Mouse (Mus musculus) intestine, embryonic 14.5 days (tissue): ENCODE results near the gene Emx1. TPM values are rescaled to one million over a fixed set of nuclear protein-coding genes. Genes with fewer than 3 reads are reported as not detected.

Source experiments
- ATAC-seq: fragments of 200-750 bp; cut with Nextera tagmentation; replicated peaks from 2 replicates; pipeline ENCODE4 v1.8.0; 2017; ENCODE audit warnings: low read depth, moderate number of reproducible peaks, moderate TSS enrichment, moderate library complexity; ENCODE audit not compliant: low FRiP score, low TSS enrichment
- DNase-seq: peaks from one replicate; pipeline ENCODE4 v3.0.0-alpha.2; 2018; ENCODE audit warnings: low spot score
- H3K27ac ChIP-seq: fragments of 300-500 bp; sonication (generic); 2 replicates; pipeline ENCODE4 v1.5.1; 2014; ENCODE audit warnings: low read depth, mild to moderate bottlenecking, control low read depth
- H3K27me3 ChIP-seq: fragments of 300-500 bp; sonication (generic); replicated peaks from 2 replicates; pipeline ENCODE4 v1.6.1; 2014; ENCODE audit warnings: low read length, control low read depth; ENCODE audit not compliant: control insufficient read depth, insufficient read depth
- H3K36me3 ChIP-seq: fragments of 300-500 bp; sonication (generic); 2 replicates; pipeline ENCODE4 v1.6.1; 2014; ENCODE audit warnings: low read length, control low read depth; ENCODE audit not compliant: control insufficient read depth, insufficient read depth
- H3K4me1 ChIP-seq: fragments of 300-500 bp; sonication (generic); replicated peaks from 2 replicates; pipeline ENCODE4 v1.6.1; 2014; ENCODE audit warnings: low read length, control low read depth, mixed read lengths; ENCODE audit not compliant: control insufficient read depth, insufficient read depth
- H3K4me2 ChIP-seq: fragments of 300-500 bp; sonication (generic); 2 replicates; pipeline ENCODE4 v1.6.1; 2014; ENCODE audit warnings: low read length
- H3K4me3 ChIP-seq: fragments of 300-500 bp; sonication (generic); 2 replicates; pipeline ENCODE4 v1.5.1; 2014; ENCODE audit warnings: low read depth, low read length, control low read depth, mixed read lengths
- H3K9ac ChIP-seq: fragments of 300-500 bp; sonication (generic); 2 replicates; pipeline ENCODE4 v1.6.1; 2014; ENCODE audit warnings: mild to moderate bottlenecking, low read length
- H3K9me3 ChIP-seq: fragments of 300-500 bp; sonication (generic); 2 replicates; pipeline ENCODE4 v1.6.1; 2016; ENCODE audit warnings: low read length, control low read depth; ENCODE audit not compliant: control insufficient read depth
- WGBS: fragments of 180-500 bp; shearing (Covaris S2); extraction: QIAGEN DNeasy Blood & Tissue Kit; methylation state at CpG from one replicate; pipeline ENCODE4 v1.1.7; 2014; 5-methylcytosine and 5-hydroxymethylcytosine counted together
- polyA plus RNA-seq: library from polyadenylated mRNA; unstranded; fragments of >200 nt; fragmentation: Nextera tagmentation; extraction: Ambion mirVana; gene quantifications from 2 replicates; pipeline ENCODE4 v1.2.1, GENCODE M21; 2014

Gene Emx1
- polyA plus RNA-seq, 1 experiment from 2014 or later: not detected

- no peaks in the 10 kb centered on the region for H3K4me1 ChIP-seq
- DNase-seq (no peak), ATAC-seq (no peak)
- no peaks in the 10 kb centered on the region for H3K27me3 ChIP-seq
- H3K27ac ChIP-seq: no peak overlapping the region
- no peak overlapping the region for H3K4me2 ChIP-seq
- no peak overlapping the region for H3K9ac ChIP-seq
- H3K4me3 ChIP-seq: no peak overlapping the region
- 81% methylated on average over 9 of the region's 9 CpGs for WGBS
- no peaks in the 10 kb centered on the region for H3K9me3 ChIP-seq
- no peaks in the 10 kb centered on the region for H3K36me3 ChIP-seq
Measured at GRCm38 (mm10) chr6:85249821-85250220, 62.6 kb downstream of the Emx1 start.

- DNase-seq (no peak), ATAC-seq (no peak)
- Histone ChIP-seq H3K27ac (no peak overlapping the region), H3K9ac (no peak overlapping the region), H3K36me3 (no peaks in the 10 kb centered on the region), H3K9me3 (no peaks in the 10 kb centered on the region), H3K4me3 (no peak overlapping the region), H3K27me3 (no peaks in the 10 kb centered on the region), H3K4me1 (no peaks in the 10 kb centered on the region), H3K4me2 (no peak overlapping the region)
- WGBS: 44% methylated on average over 6 of the region's 6 CpGs
Measured at GRCm38 (mm10) chr6:85250811-85251241, 63.6 kb downstream of the Emx1 start.

GRCm38 (mm10) chr6:85252251-85253058 is 65.2 kb downstream of the Emx1 start:
- 79% methylated on average over 17 of the region's 17 CpGs for WGBS
- Histone ChIP-seq H3K27me3 (no peaks in the 10 kb centered on the region), H3K9ac (no peak overlapping the region), H3K9me3 (no peaks in the 10 kb centered on the region), H3K27ac (no peak overlapping the region), H3K4me1 (no peaks in the 10 kb centered on the region), H3K36me3 (no peaks in the 10 kb centered on the region), H3K4me3 (no peak overlapping the region), H3K4me2 (no peak overlapping the region)
- DNase-seq: no peak
- ATAC-seq: no peak

- no peak overlapping the region for H3K27ac ChIP-seq
- H3K27me3 ChIP-seq: no peaks in the 10 kb centered on the region
- H3K36me3 ChIP-seq: no peaks in the 10 kb centered on the region
- DNase-seq: no peak
- H3K9ac ChIP-seq: no peak overlapping the region
- no peak overlapping the region for H3K4me3 ChIP-seq
- WGBS: 78% methylated on average over 3 of the region's 3 CpGs
- no peaks in the 10 kb centered on the region for H3K4me1 ChIP-seq
- no peak for ATAC-seq
- H3K4me2 ChIP-seq: no peak overlapping the region
- H3K9me3 ChIP-seq: no peaks in the 10 kb centered on the region
Measured at GRCm38 (mm10) chr6:85253275-85253674, 66.0 kb downstream of the Emx1 start.

Other genes starting within 250 kb of the Emx1 start
- gene Exoc6b, start 117.9 kb upstream of the Emx1 start, polyA plus RNA-seq: 27.6 and 29.2 TPM in 2 replicates
- gene Spr, start 49.7 kb upstream of the Emx1 start, polyA plus RNA-seq: 102 and 107 TPM in 2 replicates
- 6.3 and 8.3 TPM in 2 replicates for gene Sfxn5, start 146.0 kb downstream of the Emx1 start, polyA plus RNA-seq
- 6.1 and 8.0 TPM in 2 replicates for gene Rab11fip5, start 187.2 kb downstream of the Emx1 start, polyA plus RNA-seq
- gene Noto, start 236.4 kb downstream of the Emx1 start, polyA plus RNA-seq: not detected in 2 replicates
- 56.5 and 59.3 TPM in 2 replicates for gene Smyd5, start 244.6 kb downstream of the Emx1 start, polyA plus RNA-seq